Mouse (Mus musculus) liver, embryonic 14.5 days (tissue): ENCODE measurements around the gene Med17.

Experiments used
- CTCF ChIP-seq: IDR thresholded peaks from 2 replicates; pipeline ENCODE4 v1.5.1; 2016; ENCODE audit warnings: antibody characterized with exemption, low read depth, control low read depth
- EP300 ChIP-seq: IDR thresholded peaks from 2 replicates; pipeline ENCODE4 v1.6.1; 2016; ENCODE audit warnings: antibody characterized with exemption, low read depth

DNA sequence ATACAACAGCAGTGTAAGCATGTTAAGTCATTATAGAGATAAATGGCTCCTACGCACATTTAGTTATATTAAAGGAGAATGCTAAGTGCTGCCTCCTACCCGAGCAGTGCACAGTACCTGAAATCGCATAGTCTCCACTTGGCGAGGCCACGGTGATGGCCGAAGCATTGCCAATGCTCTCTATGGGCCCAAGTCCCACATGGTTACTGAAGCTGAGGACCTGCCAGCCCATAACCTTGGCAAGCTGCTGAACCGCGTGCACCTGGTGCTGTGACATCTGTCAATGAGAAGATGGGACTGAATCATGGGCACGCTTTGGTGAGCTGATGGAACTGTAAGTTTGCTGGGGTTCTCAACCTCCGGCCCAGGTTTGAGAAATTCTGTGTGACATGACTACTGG, 16.2 kb downstream of the Med17 start:
- TF ChIP-seq EP300: no peak
- no peak for TF ChIP-seq CTCF
